Mouse (Mus musculus) bone marrow macrophage, adult 2 months (primary cell): ENCODE measurements around the gene Atxn7l3b. TPM values are rescaled to one million over a fixed set of nuclear protein-coding genes. Genes with fewer than 3 reads are reported as not detected.
A peak's percentile ranks its signal among the peaks of the same experiment; 100 is the strongest.
"Not testable (repeated sequence)": the region's sequence is repeated elsewhere in the genome, so short reads cannot be mapped to it uniquely, and the experiment has no call there.

Experiments
- H3K27ac ChIP-seq: 2 replicates; pipeline ENCODE4 v1.5.1; 2012; ENCODE audit warnings: low read depth, low read length; ENCODE audit not compliant: insufficient read depth
- H3K4me1 ChIP-seq: 2 replicates; pipeline ENCODE4 v1.6.1; 2012; ENCODE audit warnings: low read length; ENCODE audit not compliant: control insufficient read depth, insufficient read depth
- H3K4me3 ChIP-seq: 2 replicates; pipeline ENCODE4 v1.5.1; 2012; ENCODE audit warnings: mild to moderate bottlenecking, low read length, moderate library complexity; ENCODE audit not compliant: insufficient read depth
- CTCF ChIP-seq: IDR thresholded peaks from 2 replicates; pipeline ENCODE4 v1.5.1; 2012; ENCODE audit warnings: low read depth, mild to moderate bottlenecking, low read length, moderate library complexity
- POLR2A ChIP-seq: IDR thresholded peaks from 2 replicates; pipeline ENCODE4 v1.6.1; 2012; ENCODE audit warnings: mild to moderate bottlenecking, low read depth, low read length, borderline replicate concordance
- polyA plus RNA-seq: library from polyadenylated mRNA; stranded (reverse); fragments of >200 nt; gene quantifications from 2 replicates; pipeline ENCODE4 v1.2.4, GENCODE M21; 2012; ENCODE audit not compliant: missing spikeins, insufficient read depth, insufficient read length

Gene Atxn7l3b
- 51.2 and 52.4 TPM in 2 replicates for polyA plus RNA-seq

GRCm38 (mm10) chr10:112928452-112929221 lies at the start of gene Atxn7l3b:
TSS of gene Atxn7l3b (minus strand) at chr10:112929001.
- Histone ChIP-seq H3K4me1 (peaks cover 16% of the 10 kb centered on the region), H3K4me3 (peak within 1 kb of the TSS; percentile 99), H3K27ac (peak within 1 kb of the TSS; percentile 87)
- TF ChIP-seq POLR2A (no peak; the same call in 1 of the 2 replicates), CTCF (no peak)

- Histone ChIP-seq H3K4me1 (no peaks in the 10 kb centered on the region), H3K27ac (no peak overlapping the region), H3K4me3 (no peak overlapping the region)
- no peak for TF ChIP-seq POLR2A
- no peak for TF ChIP-seq CTCF
Measured at GRCm38 (mm10) chr10:112977586-112977985, 48.8 kb upstream of the Atxn7l3b start.

- Histone ChIP-seq H3K27ac (no peak overlapping the region), H3K4me3 (no peak overlapping the region), H3K4me1 (no peaks in the 10 kb centered on the region)
- TF ChIP-seq CTCF (no peak), POLR2A (no peak)
Measured at GRCm38 (mm10) chr10:112973286-112974026, 44.7 kb upstream of the Atxn7l3b start.

GRCm38 (mm10) chr10:112970002-112970589 lies 41.3 kb upstream of the Atxn7l3b start:
- Histone ChIP-seq H3K27ac (no peak overlapping the region), H3K4me3 (no peak overlapping the region), H3K4me1 (no peaks in the 10 kb centered on the region)
- TF ChIP-seq POLR2A (no peak), CTCF (no peak)

- no peak for TF ChIP-seq POLR2A
- TF ChIP-seq CTCF, result no peak
- Histone ChIP-seq H3K27ac (no peak overlapping the region), H3K4me3 (no peak overlapping the region), H3K4me1 (no peaks in the 10 kb centered on the region)
Measured at GRCm38 (mm10) chr10:112967578-112967977, 38.8 kb upstream of the Atxn7l3b start.

GRCm38 (mm10) chr10:112962216-112962615 lies 33.4 kb upstream of the Atxn7l3b start:
- not testable (repeated sequence) for H3K4me3 ChIP-seq, H3K27ac ChIP-seq, H3K4me1 ChIP-seq

- H3K4me3 ChIP-seq, result no peak overlapping the region
- H3K4me1 ChIP-seq, result no peaks in the 10 kb centered on the region
- H3K27ac ChIP-seq, result no peak overlapping the region
- TF ChIP-seq CTCF, result no peak
- no peak for TF ChIP-seq POLR2A
Measured at GRCm38 (mm10) chr10:112954140-112954539, 25.3 kb upstream of the Atxn7l3b start.

- no peak overlapping the region for H3K4me3 ChIP-seq
- no peak overlapping the region for H3K27ac ChIP-seq
- TF ChIP-seq CTCF (no peak), POLR2A (no peak)
- H3K4me1 ChIP-seq, result no peaks in the 10 kb centered on the region
Measured at GRCm38 (mm10) chr10:112948453-112948852, 19.7 kb upstream of the Atxn7l3b start.

GRCm38 (mm10) chr10:112929222-112929615 lies 418 bp upstream of the Atxn7l3b start:
- Histone ChIP-seq H3K4me3 (peak overlapping the region; percentile 99), H3K4me1 (peaks cover 16% of the 10 kb centered on the region), H3K27ac (no peak overlapping the region)
- TF ChIP-seq POLR2A (no peak), CTCF (no peak)

GRCm38 (mm10) chr10:112926961-112927360 lies 1.8 kb downstream of the Atxn7l3b start:
- peak overlapping the region; percentile 15; the same call in 1 of the 2 replicates for H3K4me3 ChIP-seq
- H3K27ac ChIP-seq, result no peak overlapping the region
- peaks cover 16% of the 10 kb centered on the region for H3K4me1 ChIP-seq
- TF ChIP-seq CTCF, result no peak
- no peak for TF ChIP-seq POLR2A
